Mouse (Mus musculus): ENCODE results near the gene Gne. TPM values are rescaled to one million over a fixed set of nuclear protein-coding genes. Genes with fewer than 3 reads are reported as not detected.
"Not testable (repeated sequence)": the region's sequence is repeated elsewhere in the genome, so short reads cannot be mapped to it uniquely, and the experiment has no call there.

The Gne gene
- total RNA-seq, 4 experiments from 2014 or later, result 27.6 to 37.9 (median 30.9) TPM

- DNase-seq (ENCODE audit: low spot score), result no peak
Observed at GRCm38 (mm10) chr4:44072873-44073441, 11.0 kb downstream of the Gne start.

DNA sequence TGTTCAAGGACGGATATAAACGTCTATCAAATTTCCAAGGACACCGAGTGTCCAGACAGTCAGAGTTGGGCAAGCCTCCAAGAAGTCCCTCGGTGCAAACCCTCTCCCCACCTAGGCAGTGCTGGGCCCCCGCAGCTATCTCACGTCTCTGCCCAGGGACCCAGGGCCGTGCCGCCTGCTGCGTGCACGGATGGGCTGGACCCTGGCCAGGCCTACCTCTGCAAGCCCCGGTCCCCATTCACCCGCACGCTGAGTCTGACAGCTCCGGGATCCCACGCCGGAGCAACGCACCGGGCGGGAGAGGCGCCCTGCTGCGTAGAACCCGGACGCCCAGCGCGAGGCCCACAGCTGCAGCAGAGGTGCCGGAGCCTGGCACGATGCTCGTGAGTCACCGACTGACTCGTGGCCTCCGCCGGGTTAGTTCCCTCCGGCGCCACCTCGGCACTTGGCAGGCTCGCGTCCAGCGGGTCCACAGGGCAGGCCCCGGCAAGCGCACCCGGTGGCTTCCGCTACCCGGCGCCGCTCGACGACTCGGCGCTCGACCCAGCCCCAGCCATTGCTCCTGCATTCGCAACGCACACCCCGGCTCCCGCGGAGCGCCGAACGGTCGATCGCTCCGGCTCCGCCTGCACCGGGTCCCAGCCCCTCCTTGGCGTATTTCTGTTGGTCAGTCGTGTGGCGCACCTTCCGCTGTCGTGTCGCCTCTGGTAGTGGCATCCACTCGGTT lies 11.7 kb downstream of the Gne start:
- DNase-seq (ENCODE audit: low spot score), result peak; percentile 90

GRCm38 (mm10) chr4:44071741-44072145 lies 12.2 kb downstream of the Gne start:
- no peak for DNase-seq (ENCODE audit: low spot score)

DNA sequence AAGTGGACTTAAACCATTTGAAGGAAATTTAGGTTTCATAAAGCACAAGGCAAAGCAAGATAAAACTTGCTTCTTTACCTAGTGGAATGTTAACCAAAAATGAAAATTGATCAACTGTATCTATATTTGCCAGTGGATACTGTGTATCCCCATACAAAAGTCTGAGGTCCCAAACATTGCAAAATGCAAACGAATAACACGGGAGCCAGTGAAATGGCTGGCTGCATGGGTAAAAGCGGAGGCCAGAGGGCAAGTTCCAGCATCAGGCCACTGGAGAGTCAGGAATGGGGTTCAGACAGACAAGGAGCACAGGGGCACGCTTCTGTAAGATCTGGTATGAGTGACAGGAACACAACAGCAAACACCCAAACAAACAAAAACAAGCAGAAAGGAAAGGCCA lies 13.3 kb downstream of the Gne start:
- DNase-seq (ENCODE audit: low spot score), result no peak

DNA sequence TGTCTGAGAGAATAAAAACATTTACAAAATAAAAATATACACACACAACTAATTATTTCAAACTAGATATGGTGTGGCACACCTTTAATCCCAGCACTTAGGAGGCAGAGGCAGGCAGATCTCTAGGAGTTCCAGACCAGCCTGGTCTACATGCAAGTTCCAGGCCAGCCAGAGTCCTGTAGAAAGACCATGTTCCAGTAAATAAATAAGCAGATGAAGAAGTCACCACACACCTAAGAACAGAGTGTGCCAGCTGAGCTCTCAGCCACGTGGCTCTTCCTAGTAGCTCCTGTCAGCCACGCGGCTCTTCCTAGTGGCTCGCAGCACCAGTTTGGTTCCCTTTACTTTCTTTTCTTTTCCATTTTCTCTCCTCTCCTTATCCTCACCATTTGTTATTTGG lies 14.6 kb downstream of the Gne start:
- no peak for DNase-seq (ENCODE audit: low spot score)

DNA sequence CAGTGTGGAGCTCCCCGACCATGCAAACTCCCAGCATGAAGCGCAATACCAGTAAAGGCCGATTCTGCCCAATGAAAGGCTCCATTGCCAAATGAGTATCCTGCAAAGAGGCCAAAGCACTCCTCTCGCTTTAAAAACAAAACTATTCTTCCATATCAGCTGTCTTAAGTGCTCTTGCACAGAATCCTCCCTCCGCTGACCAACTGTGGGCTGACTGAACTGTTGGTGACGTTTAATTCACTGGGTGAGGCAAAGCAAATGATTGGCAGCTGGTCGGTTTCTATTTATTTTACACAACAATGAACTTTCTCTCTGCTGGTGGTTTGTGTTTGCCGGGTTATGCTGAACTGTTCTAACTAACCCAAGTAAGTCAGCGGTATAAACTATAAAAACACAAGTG lies 15.2 kb downstream of the Gne start:
- no peak for DNase-seq (ENCODE audit: low spot score)

GRCm38 (mm10) chr4:44066891-44067290 lies 17.1 kb downstream of the Gne start:
- DNase-seq (ENCODE audit: low spot score), result no peak

GRCm38 (mm10) chr4:44065355-44066025 lies 18.5 kb downstream of the Gne start:
- peak; percentile 90 for DNase-seq (ENCODE audit: low spot score)

GRCm38 (mm10) chr4:44062816-44063215 lies 21.2 kb downstream of the Gne start:
- DNase-seq (ENCODE audit: low spot score), result no peak

GRCm38 (mm10) chr4:44062062-44062461 lies 21.9 kb downstream of the Gne start:
- no peak for DNase-seq (ENCODE audit: low spot score)

DNA sequence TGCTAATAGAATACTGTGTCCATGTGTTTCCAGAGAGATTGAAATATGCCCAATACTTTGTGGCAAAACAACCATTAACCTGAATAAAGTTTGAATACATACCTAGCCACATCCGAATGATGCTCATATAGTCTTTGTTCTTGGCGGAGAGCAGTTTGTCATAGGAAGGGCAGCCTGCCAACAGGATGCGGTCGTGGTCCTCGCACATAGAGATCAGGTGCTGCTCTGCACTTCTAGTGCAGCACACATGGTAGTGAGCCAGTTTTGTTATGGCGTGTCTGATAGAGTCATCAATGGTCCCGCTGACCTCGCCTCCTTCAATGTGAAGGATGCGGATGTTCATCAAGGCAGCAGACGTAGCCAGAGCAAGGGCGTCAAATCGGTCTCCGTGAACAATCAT lies 24.3 kb downstream of the Gne start:
- DNase-seq (ENCODE audit: low spot score), result no peak

- DNase-seq (ENCODE audit: low spot score), result no peak
Observed at GRCm38 (mm10) chr4:44049812-44050211, 34.2 kb downstream of the Gne start.

GRCm38 (mm10) chr4:44046066-44046465 lies 37.9 kb downstream of the Gne start:
- DNase-seq (ENCODE audit: low spot score), result no peak

DNA sequence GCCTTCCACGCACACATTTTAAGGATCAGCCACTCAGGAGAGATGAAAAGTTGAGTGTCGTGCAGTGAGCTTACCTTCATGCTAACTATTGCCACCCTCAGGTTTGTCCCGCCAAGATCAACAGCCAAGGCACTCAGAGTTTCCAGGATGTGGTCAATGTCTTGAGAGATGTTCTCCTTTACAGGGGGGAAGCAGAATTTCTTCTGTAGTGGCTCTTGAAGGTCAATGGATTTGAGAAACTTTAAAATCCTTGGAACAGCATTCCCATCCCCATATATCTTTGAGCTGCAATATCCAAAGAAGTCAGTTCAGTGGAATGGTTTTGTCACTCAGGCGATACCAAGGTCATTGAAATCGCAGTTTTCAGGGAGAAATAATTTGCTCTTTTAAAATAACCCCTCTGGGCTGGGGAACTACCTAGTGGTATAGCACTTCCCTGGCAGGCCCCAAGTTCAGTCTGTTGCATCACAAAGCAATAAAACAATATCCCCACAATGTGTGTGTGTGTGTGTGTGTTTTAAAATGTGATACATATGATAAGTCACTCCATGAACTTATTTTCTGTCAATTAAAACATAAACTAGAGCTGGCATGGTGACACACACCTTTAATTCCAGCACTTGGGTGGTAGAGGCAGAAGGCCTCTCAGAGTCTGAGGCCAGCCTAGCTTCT lies 39.2 kb downstream of the Gne start:
- DNase-seq (ENCODE audit: low spot score), result no peak

- DNase-seq (ENCODE audit: low spot score), result not testable (repeated sequence)
Observed at GRCm38 (mm10) chr4:44043182-44043581, 40.8 kb downstream of the Gne start.

DNA sequence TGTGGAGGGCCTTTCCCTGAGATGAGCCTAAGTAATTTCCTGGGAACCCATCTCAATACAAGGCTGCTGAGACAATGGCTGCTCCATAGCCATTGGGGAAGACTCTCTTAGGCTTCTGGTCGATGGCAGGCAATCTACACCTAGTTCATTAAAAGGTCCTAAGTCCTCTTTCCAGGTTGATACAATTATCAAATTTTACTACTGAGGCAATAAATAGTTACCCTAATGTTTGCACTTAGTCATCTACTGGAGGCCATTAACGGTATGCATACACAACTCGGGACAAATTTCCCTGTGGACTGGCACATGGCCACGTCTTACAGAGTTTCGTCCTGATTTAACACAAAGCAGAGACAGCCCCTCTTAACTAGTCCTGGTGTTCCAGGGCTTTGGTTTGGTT lies 41.5 kb downstream of the Gne start:
- no peak for DNase-seq (ENCODE audit: low spot score)

GRCm38 (mm10) chr4:44040802-44041201 lies 43.2 kb downstream of the Gne start:
- DNase-seq (ENCODE audit: low spot score), result no peak

DNA sequence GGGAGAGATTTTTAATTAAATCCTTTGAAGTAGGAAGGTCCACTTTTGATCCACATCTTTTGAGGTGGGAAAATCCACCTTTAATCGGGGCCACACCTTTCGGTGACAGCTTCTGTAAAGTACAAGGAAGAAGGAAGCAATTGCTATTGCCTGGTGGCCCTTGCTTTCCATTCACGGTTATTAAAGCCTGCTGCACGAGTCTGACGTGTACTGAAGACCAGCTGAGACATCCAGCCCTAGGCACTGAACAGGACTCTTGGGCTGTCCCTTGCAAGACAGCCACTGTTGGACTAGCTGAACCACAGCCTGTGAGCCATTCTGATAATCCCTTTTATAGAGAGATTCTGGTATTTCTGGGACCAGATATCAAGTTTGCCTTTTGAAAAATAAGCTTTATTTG lies 47.5 kb downstream of the Gne start:
- DNase-seq (ENCODE audit: low spot score), result no peak

- peak; percentile 35 for DNase-seq (ENCODE audit: low spot score)
Observed at GRCm38 (mm10) chr4:44031521-44031920, 52.5 kb downstream of the Gne start.

DNA sequence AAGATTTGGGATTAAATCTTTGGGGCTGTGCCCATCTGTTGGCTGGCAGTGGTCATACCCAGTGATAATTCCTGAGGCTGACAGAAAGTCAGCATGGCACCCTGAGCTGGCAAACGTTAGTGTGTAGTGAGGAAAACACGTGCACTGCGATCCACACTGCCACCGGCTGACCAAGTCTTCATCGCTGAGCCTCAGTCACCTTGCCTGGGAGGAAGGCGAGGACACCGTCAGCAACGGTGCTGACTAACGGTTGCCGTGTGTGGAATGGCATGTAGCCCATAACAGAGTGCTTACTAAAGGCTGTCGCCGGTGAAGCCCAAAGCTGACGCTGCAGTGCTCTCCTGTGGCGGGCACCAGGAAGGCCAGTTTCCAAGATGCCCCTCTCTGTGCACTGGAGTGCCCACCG lies 54.3 kb downstream of the Gne start:
- peak; percentile 44 for DNase-seq (ENCODE audit: low spot score)

DNA sequence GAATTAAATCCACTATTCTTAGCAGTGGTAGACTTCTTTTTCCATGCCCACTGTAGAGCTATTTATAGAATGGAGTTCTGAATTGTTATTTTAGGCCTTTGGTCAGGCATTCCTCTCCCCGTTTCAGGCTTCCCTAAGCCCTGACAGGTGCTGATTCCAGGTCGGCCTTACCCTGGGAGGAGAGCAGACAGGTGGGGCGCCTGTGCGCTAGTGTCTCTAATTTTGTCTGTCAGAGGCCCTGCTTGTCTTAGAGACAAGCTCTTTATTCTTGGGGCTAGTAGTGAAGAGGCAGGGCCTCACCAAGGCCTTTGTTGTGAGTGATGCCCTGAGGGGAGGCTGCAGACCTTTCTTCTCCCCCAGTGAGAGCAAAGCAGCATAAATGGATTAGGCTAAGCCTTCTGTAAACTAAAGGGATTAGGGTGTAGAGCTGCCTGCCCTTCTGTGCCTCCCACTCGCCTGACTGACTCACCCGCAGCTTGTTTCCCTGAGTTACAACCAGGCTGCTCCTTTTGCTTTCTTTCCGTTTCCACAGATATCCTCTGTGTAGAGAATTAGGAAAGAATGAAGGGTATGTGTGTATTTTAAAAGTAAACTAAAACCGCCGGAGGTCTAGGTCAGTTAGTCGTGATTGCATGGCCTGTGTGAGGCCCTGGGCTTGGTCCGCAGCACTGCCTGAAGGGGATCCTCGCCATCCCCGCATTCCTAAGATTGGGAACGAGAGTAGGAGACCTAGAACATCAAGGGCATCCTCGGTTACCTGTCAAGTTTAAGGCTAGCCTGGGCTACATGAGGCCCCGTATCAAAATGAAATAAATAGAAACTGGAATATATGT lies 55.5 kb downstream of the Gne start:
- no peak for DNase-seq (ENCODE audit: low spot score)

DNA sequence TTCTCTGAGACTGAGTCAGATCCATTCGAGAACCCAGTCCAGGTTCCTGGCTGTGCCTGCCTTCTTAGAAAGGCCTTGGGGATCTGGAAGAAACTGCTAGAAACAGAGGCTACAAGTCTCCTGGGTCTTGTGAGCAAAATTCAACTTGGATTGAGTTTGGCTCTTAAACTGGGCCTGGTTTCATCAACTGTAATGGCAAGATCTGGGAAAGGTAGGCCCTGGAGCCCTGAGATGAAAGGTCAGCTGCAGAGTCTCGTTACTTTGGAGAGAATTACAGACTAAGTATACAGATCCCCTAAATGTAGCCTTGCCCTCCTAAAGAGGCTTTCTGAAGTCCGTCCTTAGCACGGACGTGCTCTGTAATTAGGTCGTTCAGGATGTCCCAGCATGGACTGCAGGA lies 58.4 kb downstream of the Gne start:
- DNase-seq (ENCODE audit: low spot score), result no peak
